Mouse (Mus musculus): ENCODE data around the gene H13. TPM values are rescaled to one million over a fixed set of nuclear protein-coding genes. Genes with fewer than 3 reads are reported as not detected.

Gene H13
- polyA plus RNA-seq, 1 experiment from 2014 or later: 98.1 TPM

DNA sequence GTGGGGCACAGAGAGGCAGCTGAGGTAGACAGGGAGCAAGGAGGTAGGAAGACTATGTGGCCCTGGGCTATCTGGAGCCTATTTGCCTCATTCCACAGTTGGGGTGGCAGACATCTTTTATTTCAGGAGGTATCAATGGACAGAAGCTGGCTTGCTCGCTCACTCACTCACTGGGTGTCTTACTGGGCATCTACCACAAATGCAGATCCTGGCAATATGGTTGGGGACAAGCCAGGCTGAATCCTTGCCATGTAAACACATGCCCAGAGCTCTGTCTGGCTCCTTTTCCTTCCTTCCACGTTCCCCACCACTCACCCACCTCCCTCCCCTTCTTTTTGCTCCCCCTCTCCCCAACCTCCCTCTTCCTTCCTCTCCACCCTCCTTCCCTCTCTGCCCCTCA lies 88.2 kb downstream of the H13 start:
- H3K4me1 ChIP-seq (ENCODE audit: insufficient read depth): peaks cover 11% of the 10 kb centered on the region
- TF ChIP-seq CTCF (IDR thresholded peaks at IDR 0.05; ENCODE audit: low read depth): no peak
- ATAC-seq (ENCODE audit: insufficient read depth) (no peak), DNase-seq (no peak)
- H3K4me3 ChIP-seq (ENCODE audit: low read depth, low read length): no peak overlapping the region
- H3K36me3 ChIP-seq (ENCODE audit: insufficient read depth): no peaks in the 10 kb centered on the region
- no peak overlapping the region for H3K4me2 ChIP-seq
- no peak overlapping the region for H3K9ac ChIP-seq
- H3K27me3 ChIP-seq (ENCODE audit: insufficient read depth, low read length): 0 out of 2 replicates have a peak, but pooled peaks cover 5% of the 10 kb centered on the region
- no peaks in the 10 kb centered on the region for H3K9me3 ChIP-seq (ENCODE audit: low read depth, low read length)
- WGBS: 57% methylated on average over 2 of the region's 2 CpGs
- no peak overlapping the region for H3K27ac ChIP-seq (ENCODE audit: low read depth)

Other genes starting within 250 kb of the H13 start
- gene Defb23, start 204.8 kb upstream of the H13 start, polyA plus RNA-seq (2014; fragmentation: Nextera tagmentation; extraction: Ambion mirVana): not detected in 2 replicates
- not detected in 2 replicates for gene Defb20, start 192.4 kb upstream of the H13 start, polyA plus RNA-seq (2014; fragmentation: Nextera tagmentation; extraction: Ambion mirVana)
- not detected in 2 replicates for gene Defb22, start 179.3 kb upstream of the H13 start, polyA plus RNA-seq (2014; fragmentation: Nextera tagmentation; extraction: Ambion mirVana)
- not detected in 2 replicates for gene Defb26, start 157.8 kb upstream of the H13 start, polyA plus RNA-seq (2014; fragmentation: Nextera tagmentation; extraction: Ambion mirVana)
- gene Defb28, start 151.2 kb upstream of the H13 start, polyA plus RNA-seq (2014; fragmentation: Nextera tagmentation; extraction: Ambion mirVana): not detected in 2 replicates
- not detected in 2 replicates for gene Defb29, start 129.4 kb upstream of the H13 start, polyA plus RNA-seq (2014; fragmentation: Nextera tagmentation; extraction: Ambion mirVana)
- gene Gm17416, start 100.1 kb upstream of the H13 start, polyA plus RNA-seq (2014; fragmentation: Nextera tagmentation; extraction: Ambion mirVana): not detected in 2 replicates
- not detected in 2 replicates for gene Defb21, start 96.7 kb upstream of the H13 start, polyA plus RNA-seq (2014; fragmentation: Nextera tagmentation; extraction: Ambion mirVana)
- gene Defb19, start 89.1 kb upstream of the H13 start, polyA plus RNA-seq (2014; fragmentation: Nextera tagmentation; extraction: Ambion mirVana): not detected in 2 replicates
- not detected in 2 replicates for gene Defb45, start 70.1 kb upstream of the H13 start, polyA plus RNA-seq (2014; fragmentation: Nextera tagmentation; extraction: Ambion mirVana)
- not detected in 2 replicates for gene Defb36, start 65.1 kb upstream of the H13 start, polyA plus RNA-seq (2014; fragmentation: Nextera tagmentation; extraction: Ambion mirVana)
- gene Defb25, start 46.4 kb upstream of the H13 start, polyA plus RNA-seq (2014; fragmentation: Nextera tagmentation; extraction: Ambion mirVana): 0.86 and 1.5 TPM in 2 replicates
- 6.2 TPM in 2 replicates for gene Rem1, start 42.5 kb upstream of the H13 start, polyA plus RNA-seq (2014; fragmentation: Nextera tagmentation; extraction: Ambion mirVana)
- gene Mcts2, start 17.6 kb downstream of the H13 start, polyA plus RNA-seq (2014; fragmentation: Nextera tagmentation; extraction: Ambion mirVana): 28.5 and 32.7 TPM in 2 replicates
- 122 and 123 TPM in 2 replicates for gene Id1, start 66.8 kb downstream of the H13 start, polyA plus RNA-seq (2014; fragmentation: Nextera tagmentation; extraction: Ambion mirVana)
- 51.4 and 59.6 TPM in 2 replicates for gene Cox4i2, start 84.7 kb downstream of the H13 start, polyA plus RNA-seq (2014; fragmentation: Nextera tagmentation; extraction: Ambion mirVana)
- gene Bcl2l1, start 162.3 kb downstream of the H13 start, polyA plus RNA-seq (2014; fragmentation: Nextera tagmentation; extraction: Ambion mirVana): 102 and 103 TPM in 2 replicates
- gene Tpx2, start 178.5 kb downstream of the H13 start, polyA plus RNA-seq (2014; fragmentation: Nextera tagmentation; extraction: Ambion mirVana): 126 and 128 TPM in 2 replicates
- not detected in 2 replicates for gene Mylk2, start 241.9 kb downstream of the H13 start, polyA plus RNA-seq (2014; fragmentation: Nextera tagmentation; extraction: Ambion mirVana)

Measured in lung, embryonic 14.5 days (tissue).